ENCODE assay signal across 16 mouse cellular contexts in the genomic region with DNA sequence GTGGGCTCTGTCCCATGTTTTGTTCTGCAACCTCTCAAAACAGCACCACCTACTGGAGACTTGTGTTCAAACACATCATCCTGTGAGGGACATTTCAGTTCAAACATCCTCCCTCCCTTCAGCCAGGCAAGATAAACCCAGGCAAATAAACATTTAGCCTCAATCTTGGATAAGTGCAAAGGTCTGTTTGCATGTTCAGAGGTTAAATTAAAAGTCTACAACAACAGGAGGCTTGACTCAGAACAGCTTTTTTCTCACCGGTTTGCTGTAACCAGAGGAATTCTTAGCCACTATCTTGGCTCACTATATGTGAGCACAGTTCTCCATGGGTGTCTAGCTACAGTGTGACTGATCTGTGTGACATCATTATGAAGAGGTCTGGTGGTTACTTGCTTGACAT. TPM values are rescaled to one million over a fixed set of nuclear protein-coding genes. Genes with fewer than 3 reads are reported as not detected.
"Had no signal": no experiment of that assay in that cellular context is flagged by ENCODE, and none has a peak within 500 bp of the region (broad histone marks: within the 10 kb centered on the region; RNA-seq: fewer than 3 reads in every experiment).

No protein-coding gene starts in this region.

- H3K9ac ChIP-seq: liver, embryonic 15.5 days; lung, embryonic 15.5 days; midbrain, embryonic 13.5 days; neural tube, embryonic 12.5 days had no signal

- H3K36me3 ChIP-seq: liver, embryonic 15.5 days; midbrain, embryonic 13.5 days; neural tube, embryonic 12.5 days had no signal

- H3K27me3 ChIP-seq: liver, embryonic 15.5 days; lung, embryonic 15.5 days; midbrain, embryonic 13.5 days; neural tube, embryonic 12.5 days had no signal

- H3K9me3 ChIP-seq: liver, embryonic 15.5 days; lung, embryonic 15.5 days had no signal

- ATAC-seq: intestine, embryonic 16.5 days; midbrain, embryonic 13.5 days had no signal

- H3K4me1 ChIP-seq: limb, embryonic 10.5 days; liver, embryonic 15.5 days; lung, embryonic 15.5 days; midbrain, embryonic 13.5 days; neural tube, embryonic 12.5 days had no signal

- DNase-seq: kidney, adult 9 months; kidney, postnatal 10 days; kidney, postnatal 4 days; lung, postnatal 36 days; thymus, adult 18-20 months; thymus, postnatal 14 days had no signal

- H3K4me3 ChIP-seq: left cerebral cortex, adult 2 months; limb, embryonic 10.5 days; liver, embryonic 15.5 days; lung, embryonic 15.5 days; midbrain, embryonic 13.5 days; neural tube, embryonic 12.5 days had no signal

- H3K4me2 ChIP-seq: liver, embryonic 15.5 days; lung, embryonic 15.5 days; midbrain, embryonic 13.5 days; neural tube, embryonic 12.5 days had no signal

- H3K27ac ChIP-seq: left cerebral cortex, adult 2 months; limb, embryonic 10.5 days; liver, embryonic 15.5 days; lung, embryonic 15.5 days; midbrain, embryonic 13.5 days; neural tube, embryonic 12.5 days had no signal

RNA-seq across cellular contexts. Expression of a gene that starts 22.6 kb away (rescaled TPM):
- total RNA-seq: megakaryocyte progenitor cell, adult 5-6 weeks; monocyte, adult 5-6 weeks; neutrophil, adult 5-6 weeks had no signal
